Mouse (Mus musculus) stomach, postnatal 0 days (tissue): ENCODE measurements at regions not wholly inside any gene's neighbourhood (a gene's known extent, or its start where the extent isn't known, plus 50 kb on each side); places are given as distances from the start of the nearest gene placed in this dataset.

Experiments
- ATAC-seq: fragments of 200-750 bp; cut with Nextera tagmentation; 2 replicates; pipeline ENCODE4 v1.8.0; 2017; ENCODE audit not compliant: low FRiP score, low TSS enrichment
- DNase-seq: peaks from one replicate; pipeline ENCODE4 v3.0.0-alpha.2; 2016; ENCODE audit warnings: low spot score
- H3K27ac ChIP-seq: fragments of 300-500 bp; sonication (generic); replicated peaks from 2 replicates; pipeline ENCODE4 v1.5.1; 2014; ENCODE audit warnings: mild to moderate bottlenecking, control low read depth
- H3K27me3 ChIP-seq: fragments of 300-500 bp; sonication (generic); 2 replicates; pipeline ENCODE4 v1.6.1; 2014; ENCODE audit warnings: low read length; ENCODE audit not compliant: control insufficient read depth, insufficient read depth
- H3K36me3 ChIP-seq: fragments of 300-500 bp; sonication (generic); 2 replicates; pipeline ENCODE4 v1.6.1; 2014; ENCODE audit warnings: low read length, mixed read lengths; ENCODE audit not compliant: control insufficient read depth, insufficient read depth
- H3K4me1 ChIP-seq: fragments of 300-500 bp; sonication (generic); replicated peaks from 2 replicates; pipeline ENCODE4 v1.6.1; 2014; ENCODE audit warnings: antibody characterized with exemption; ENCODE audit not compliant: control insufficient read depth, insufficient read depth
- H3K4me2 ChIP-seq: fragments of 300-500 bp; sonication (generic); replicated peaks from 2 replicates; pipeline ENCODE4 v1.6.1; 2014; ENCODE audit warnings: low read depth, mild to moderate bottlenecking, control low read depth, moderate library complexity
- H3K4me3 ChIP-seq: fragments of 300-500 bp; sonication (generic); 2 replicates; pipeline ENCODE4 v1.5.1; 2014; ENCODE audit warnings: low read depth, low read length, control low read depth
- H3K9ac ChIP-seq: fragments of 300-500 bp; sonication (generic); 2 replicates; pipeline ENCODE4 v1.6.1; 2014; ENCODE audit warnings: mild to moderate bottlenecking, low read length, control low read depth, mixed read lengths
- H3K9me3 ChIP-seq: fragments of 300-500 bp; sonication (generic); 2 replicates; pipeline ENCODE4 v1.6.1; 2016; ENCODE audit warnings: low read length; ENCODE audit not compliant: control insufficient read depth
- CTCF ChIP-seq: IDR thresholded peaks from 2 replicates; pipeline ENCODE4 v1.5.1; 2016; ENCODE audit warnings: antibody characterized with exemption, low read depth, mild to moderate bottlenecking, moderate library complexity
- EP300 ChIP-seq: optimal IDR thresholded peaks from 2 replicates; pipeline ENCODE3; 2016; ENCODE audit warnings: antibody characterized with exemption
- WGBS: fragments of 180-500 bp; shearing (Covaris S2); extraction: QIAGEN DNeasy Blood & Tissue Kit; methylation state at CpG from one replicate; pipeline ENCODE4 v1.1.7; 2014; 5-methylcytosine and 5-hydroxymethylcytosine counted together

- Histone ChIP-seq H3K4me2 (no peak overlapping the region), H3K4me3 (no peak overlapping the region), H3K27ac (no peak overlapping the region), H3K9ac (no peak overlapping the region), H3K9me3 (no peaks in the 10 kb centered on the region), H3K27me3 (no peaks in the 10 kb centered on the region), H3K4me1 (no peaks in the 10 kb centered on the region), H3K36me3 (no peaks in the 10 kb centered on the region)
- DNase-seq, result no peak
- ATAC-seq, result no peak
- TF ChIP-seq CTCF (no peak), EP300 (no peak)
- 83% methylated on average over 2 of the region's 2 CpGs for WGBS
Observed at GRCm38 (mm10) chr15:62181454-62181910, 1258.7 kb upstream of the A1bg start.

- TF ChIP-seq EP300 (no peak), CTCF (no peak)
- Histone ChIP-seq H3K9me3 (no peaks in the 10 kb centered on the region), H3K4me2 (no peak overlapping the region), H3K4me1 (no peaks in the 10 kb centered on the region), H3K27ac (no peak overlapping the region), H3K9ac (no peak overlapping the region), H3K36me3 (no peaks in the 10 kb centered on the region), H3K4me3 (no peak overlapping the region), H3K27me3 (no peaks in the 10 kb centered on the region)
- DNase-seq (no peak), ATAC-seq (no peak)
- WGBS, result 81% methylated on average over 3 of the region's 3 CpGs
Observed at GRCm38 (mm10) chr15:62180718-62181117, 1257.9 kb upstream of the A1bg start.

GRCm38 (mm10) chr15:62179801-62180200 is 1257.0 kb upstream of the A1bg start:
- H3K4me2 ChIP-seq, result no peak overlapping the region
- no peaks in the 10 kb centered on the region for H3K4me1 ChIP-seq
- H3K9ac ChIP-seq, result no peak overlapping the region
- H3K4me3 ChIP-seq, result no peak overlapping the region
- no peaks in the 10 kb centered on the region for H3K36me3 ChIP-seq
- no peaks in the 10 kb centered on the region for H3K27me3 ChIP-seq
- H3K27ac ChIP-seq, result no peak overlapping the region
- TF ChIP-seq EP300, result no peak
- TF ChIP-seq CTCF, result no peak
- ATAC-seq (no peak), DNase-seq (no peak)
- H3K9me3 ChIP-seq, result no peaks in the 10 kb centered on the region
- whole genome bisulfite sequencing, result 71% methylated on average over 2 of the region's 2 CpGs

GRCm38 (mm10) chr15:62178568-62178967 is 1255.8 kb upstream of the A1bg start:
- ATAC-seq, result no peak
- no peak for TF ChIP-seq CTCF
- TF ChIP-seq EP300, result no peak
- Histone ChIP-seq H3K9ac (no peak overlapping the region), H3K9me3 (no peaks in the 10 kb centered on the region), H3K36me3 (no peaks in the 10 kb centered on the region), H3K27me3 (no peaks in the 10 kb centered on the region), H3K4me1 (no peaks in the 10 kb centered on the region), H3K27ac (no peak overlapping the region), H3K4me2 (no peak overlapping the region), H3K4me3 (no peak overlapping the region)
- no peak for DNase-seq
- WGBS, result 65% methylated on average over 6 of the region's 6 CpGs

- no peaks in the 10 kb centered on the region for H3K36me3 ChIP-seq
- H3K4me3 ChIP-seq, result no peak overlapping the region
- TF ChIP-seq EP300 (no peak), CTCF (no peak)
- ATAC-seq (no peak), DNase-seq (no peak)
- 86% methylated on average over 9 of the region's 9 CpGs for WGBS
- H3K4me1 ChIP-seq, result no peaks in the 10 kb centered on the region
- no peak overlapping the region for H3K9ac ChIP-seq
- H3K4me2 ChIP-seq, result no peak overlapping the region
- H3K27me3 ChIP-seq, result no peaks in the 10 kb centered on the region
- H3K27ac ChIP-seq, result no peak overlapping the region
- H3K9me3 ChIP-seq, result no peaks in the 10 kb centered on the region
Observed at GRCm38 (mm10) chr15:62177768-62178410, 1255.1 kb upstream of the A1bg start.

GRCm38 (mm10) chr15:62176076-62176475 is 1253.3 kb upstream of the A1bg start:
- no peak for ATAC-seq
- H3K4me2 ChIP-seq, result no peak overlapping the region
- TF ChIP-seq EP300 (no peak), CTCF (no peak)

More at GRCm38 (mm10) chr15:62176076-62176475, 1253.3 kb upstream of the A1bg start:
- Histone ChIP-seq H3K4me1 (no peaks in the 10 kb centered on the region), H3K9me3 (no peaks in the 10 kb centered on the region), H3K36me3 (no peaks in the 10 kb centered on the region), H3K27ac (no peak overlapping the region), H3K4me3 (no peak overlapping the region), H3K9ac (no peak overlapping the region), H3K27me3 (no peaks in the 10 kb centered on the region)
- no peak for DNase-seq
- WGBS, result 90% methylated on average over 2 of the region's 2 CpGs
